Mouse (Mus musculus) midbrain, embryonic 12.5 days (tissue): Measurements from ENCODE around the gene Gemin4. TPM values are rescaled to one million over a fixed set of nuclear protein-coding genes. Genes with fewer than 3 reads are reported as not detected.
A peak's percentile ranks its signal among the peaks of the same experiment; 100 is the strongest.

Experiments
- ATAC-seq: fragments of 200-750 bp; cut with Nextera tagmentation; 2 replicates; pipeline ENCODE4 v1.8.0; 2017; ENCODE audit warnings: low read depth, moderate TSS enrichment, moderate library complexity; ENCODE audit not compliant: low FRiP score
- H3K27ac ChIP-seq: fragments of 300-500 bp; sonication (generic); replicated peaks from 2 replicates; pipeline ENCODE4 v1.5.1; 2016; ENCODE audit warnings: mild to moderate bottlenecking
- H3K27me3 ChIP-seq: fragments of 300-500 bp; sonication (generic); 2 replicates; pipeline ENCODE4 v1.6.1; 2016; ENCODE audit warnings: mild to moderate bottlenecking
- H3K36me3 ChIP-seq: fragments of 300-500 bp; sonication (generic); 2 replicates; pipeline ENCODE4 v1.6.1; 2016
- H3K4me1 ChIP-seq: fragments of 300-500 bp; sonication (generic); 2 replicates; pipeline ENCODE4 v1.6.1; 2016
- H3K4me2 ChIP-seq: fragments of 300-500 bp; sonication (generic); replicated peaks from 2 replicates; pipeline ENCODE4 v1.6.1; 2016; ENCODE audit warnings: mild to moderate bottlenecking, moderate library complexity
- H3K4me3 ChIP-seq: fragments of 300-500 bp; sonication (generic); 2 replicates; pipeline ENCODE4 v1.5.1; 2016; ENCODE audit warnings: mild to moderate bottlenecking
- H3K9ac ChIP-seq: fragments of 300-500 bp; sonication (generic); replicated peaks from 2 replicates; pipeline ENCODE4 v1.6.1; 2016; ENCODE audit warnings: mild to moderate bottlenecking, moderate library complexity
- H3K9me3 ChIP-seq: fragments of 300-500 bp; sonication (generic); 2 replicates; pipeline ENCODE4 v1.6.1; 2016; ENCODE audit warnings: mild to moderate bottlenecking
- WGBS: fragments of 180-500 bp; shearing (Covaris S2); methylation state at CpG from one replicate; pipeline ENCODE4 v1.1.7; 2016; 5-methylcytosine and 5-hydroxymethylcytosine counted together
- polyA plus RNA-seq: library from polyadenylated mRNA; unstranded; fragments of >200 nt; fragmentation: Nextera tagmentation; extraction: Ambion mirVana; gene quantifications from 2 replicates; pipeline ENCODE4 v1.2.1, GENCODE M21; 2016

Gene Gemin4
- polyA plus RNA-seq: 26.2 and 33.1 TPM in 2 replicates

DNA sequence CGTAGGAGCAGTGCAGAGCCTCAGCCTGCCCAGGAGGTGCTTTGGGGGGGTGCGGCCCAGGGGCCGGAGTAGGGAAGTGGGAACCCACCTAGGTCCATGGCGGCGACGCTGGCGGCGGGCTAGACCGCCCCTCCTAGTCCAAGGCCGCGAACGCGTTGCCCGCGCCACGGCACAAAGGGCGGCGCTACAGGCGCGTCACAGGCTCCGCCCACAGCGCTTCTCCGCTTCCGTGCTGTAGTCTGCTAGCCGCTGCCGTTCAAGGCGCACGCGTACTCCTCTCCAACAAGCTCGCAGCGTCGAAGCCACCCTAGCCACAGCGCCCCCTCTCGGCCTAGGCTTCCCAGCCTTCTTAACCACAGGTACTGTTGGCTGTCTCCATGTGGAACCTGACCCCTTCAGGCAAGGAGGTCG, at the start of gene Gemin4, which contains the start of gene Dbil5:
Gemin4 (minus strand) TSS at position 275 of the 411 bp plus-strand sequence.
Dbil5 (plus strand) TSS at position 219 of the 411 bp plus-strand sequence.
- WGBS: under 1% methylated on average over 35 of the region's 35 CpGs

GRCm38 (mm10) chr11:76262611-76263351, 45.3 kb upstream of the Gemin4 start:
- no peaks in the 10 kb centered on the region for H3K9me3 ChIP-seq
- peaks cover 63% of the 10 kb centered on the region for H3K4me1 ChIP-seq
- peak overlapping the region; percentile 81 for H3K27ac ChIP-seq
- ATAC-seq: peak; percentile 57
- no peak overlapping the region for H3K4me3 ChIP-seq
- H3K9ac ChIP-seq: peak overlapping the region; percentile 49; the same call in 1 of the 2 replicates
- H3K27me3 ChIP-seq: peaks cover 14% of the 10 kb centered on the region
- 4% methylated on average over 19 of the region's 19 CpGs for WGBS
- peaks cover 9% of the 10 kb centered on the region; the same call in 1 of the 2 replicates for H3K36me3 ChIP-seq
- H3K4me2 ChIP-seq: peak overlapping the region; percentile 40

More for the DNA sequence above, at the start of gene Gemin4, which contains the start of gene Dbil5:
- H3K9me3 ChIP-seq: no peaks in the 10 kb centered on the region
- peak within 1 kb of the TSS; percentile 82 for H3K9ac ChIP-seq
- H3K27ac ChIP-seq: peak within 1 kb of the TSS; percentile 81
- peaks cover 44% of the 10 kb centered on the region for H3K36me3 ChIP-seq
- no peaks in the 10 kb centered on the region for H3K27me3 ChIP-seq
- peak within 1 kb of the TSS; percentile 79 for H3K4me2 ChIP-seq
- H3K4me3 ChIP-seq: peak within 1 kb of the TSS; percentile 71
- H3K4me1 ChIP-seq: peaks cover 6% of the 10 kb centered on the region
- ATAC-seq: peak; percentile 97

DNA sequence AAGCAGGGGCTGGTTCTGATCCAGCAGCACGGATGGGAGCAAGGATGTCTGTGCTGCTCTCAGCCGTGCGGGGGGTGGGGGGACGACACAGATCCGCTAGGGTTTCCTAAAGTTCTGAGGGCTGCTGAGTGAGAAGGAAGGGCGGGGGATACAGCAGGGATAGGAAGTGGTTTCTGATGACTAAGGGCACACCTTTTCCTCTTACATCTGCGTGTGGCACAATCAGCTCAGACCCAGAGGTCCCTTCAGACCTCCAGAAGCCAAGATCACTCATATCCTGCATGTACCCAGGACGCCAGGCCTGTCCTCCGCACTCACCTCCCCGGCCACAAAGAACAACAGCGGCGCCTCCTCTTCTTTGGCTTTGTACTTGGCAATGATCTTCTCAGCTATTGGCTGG, 43.8 kb upstream of the Gemin4 start:
- Histone ChIP-seq H3K36me3 (peaks cover 16% of the 10 kb centered on the region; the same call in 1 of the 2 replicates), H3K9ac (no peak overlapping the region), H3K27me3 (peaks cover 12% of the 10 kb centered on the region), H3K4me2 (no peak overlapping the region), H3K4me1 (peaks cover 49% of the 10 kb centered on the region), H3K27ac (peak overlapping the region; percentile 81), H3K9me3 (no peaks in the 10 kb centered on the region), H3K4me3 (no peak overlapping the region)
- no peak for ATAC-seq
- WGBS: 68% methylated on average over 12 of the region's 12 CpGs

DNA sequence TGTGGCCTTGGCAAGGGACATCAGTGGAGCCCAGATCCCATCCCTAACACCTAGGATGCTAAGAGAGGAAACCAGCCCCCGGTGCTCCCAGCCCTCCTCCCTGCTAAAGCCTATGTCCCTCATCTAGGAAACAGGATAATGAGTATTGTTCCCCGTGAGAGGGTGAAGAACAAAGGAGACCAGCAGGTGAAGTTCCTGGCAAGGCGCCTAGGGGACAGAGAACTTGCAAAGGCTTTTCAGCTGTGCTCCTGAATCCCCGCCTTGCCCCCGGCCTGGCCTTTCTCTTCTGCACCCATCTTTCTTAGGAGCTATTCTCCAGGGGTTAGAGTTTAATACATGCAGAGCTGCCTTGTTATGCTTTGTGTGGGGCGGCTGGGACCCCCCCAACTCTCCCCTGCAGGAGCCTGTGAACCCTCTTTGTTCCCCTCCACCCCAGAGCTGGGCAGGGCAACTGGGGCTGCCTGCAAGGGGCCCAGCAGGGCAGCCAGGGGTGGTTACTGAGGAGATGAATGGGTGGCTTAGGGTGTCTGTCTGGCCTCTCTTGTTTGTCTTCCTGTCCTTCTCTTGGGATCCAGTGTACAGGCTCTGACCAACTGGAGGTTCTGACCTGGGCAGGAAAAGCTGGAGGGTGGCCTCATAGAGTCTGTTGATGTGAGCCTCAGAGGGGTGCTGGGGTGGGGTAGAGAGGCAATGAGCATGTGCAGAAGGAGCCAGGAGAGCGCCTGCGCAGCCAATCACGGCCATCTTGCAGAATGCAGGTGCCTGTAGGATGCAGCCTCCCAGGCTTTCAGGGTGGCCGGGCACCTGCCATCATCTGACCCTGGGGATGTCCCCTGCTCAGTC, 43.0 kb upstream of the Gemin4 start:
- peak overlapping the region; percentile 81 for H3K27ac ChIP-seq
- H3K4me2 ChIP-seq: peak overlapping the region; percentile 9; the same call in 1 of the 2 replicates
- no peak overlapping the region for H3K4me3 ChIP-seq
- H3K27me3 ChIP-seq: peaks cover 9% of the 10 kb centered on the region
- peak; percentile 27 for ATAC-seq
- peak overlapping the region; percentile 47 for H3K9ac ChIP-seq
- H3K9me3 ChIP-seq: no peaks in the 10 kb centered on the region
- H3K36me3 ChIP-seq: peaks cover 16% of the 10 kb centered on the region; the same call in 1 of the 2 replicates
- peaks cover 50% of the 10 kb centered on the region for H3K4me1 ChIP-seq
- WGBS: 31% methylated on average over 10 of the region's 10 CpGs

DNA sequence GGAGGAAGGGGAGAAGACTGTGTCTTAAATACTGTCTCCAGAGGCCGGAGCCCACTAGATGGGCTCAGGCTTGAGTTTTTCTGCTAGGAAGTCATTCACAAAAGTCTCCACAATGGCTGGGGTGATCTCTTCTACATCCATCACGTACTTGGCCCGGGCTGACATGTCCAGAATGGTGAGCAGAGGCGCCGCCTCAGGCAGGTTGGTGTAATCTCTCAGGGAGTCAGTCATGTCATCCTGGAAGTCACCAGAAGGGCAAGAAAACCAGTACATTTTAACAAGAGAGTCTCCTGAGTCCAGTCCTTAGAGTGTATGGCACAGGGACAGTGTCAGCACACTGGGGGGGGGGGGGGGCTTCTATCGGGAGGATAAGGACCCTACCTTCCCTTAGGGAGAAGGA, 41.0 kb upstream of the Gemin4 start:
- WGBS: 82% methylated on average over 5 of the region's 6 CpGs
- no peak overlapping the region for H3K4me3 ChIP-seq
- H3K9ac ChIP-seq: no peak overlapping the region
- no peaks in the 10 kb centered on the region for H3K9me3 ChIP-seq
- peaks cover 4% of the 10 kb centered on the region; the same call in 1 of the 2 replicates for H3K27me3 ChIP-seq
- no peak overlapping the region for H3K4me2 ChIP-seq
- H3K36me3 ChIP-seq: peaks cover 19% of the 10 kb centered on the region; the same call in 1 of the 2 replicates
- ATAC-seq: no peak
- peaks cover 53% of the 10 kb centered on the region for H3K4me1 ChIP-seq
- no peak overlapping the region for H3K27ac ChIP-seq

DNA sequence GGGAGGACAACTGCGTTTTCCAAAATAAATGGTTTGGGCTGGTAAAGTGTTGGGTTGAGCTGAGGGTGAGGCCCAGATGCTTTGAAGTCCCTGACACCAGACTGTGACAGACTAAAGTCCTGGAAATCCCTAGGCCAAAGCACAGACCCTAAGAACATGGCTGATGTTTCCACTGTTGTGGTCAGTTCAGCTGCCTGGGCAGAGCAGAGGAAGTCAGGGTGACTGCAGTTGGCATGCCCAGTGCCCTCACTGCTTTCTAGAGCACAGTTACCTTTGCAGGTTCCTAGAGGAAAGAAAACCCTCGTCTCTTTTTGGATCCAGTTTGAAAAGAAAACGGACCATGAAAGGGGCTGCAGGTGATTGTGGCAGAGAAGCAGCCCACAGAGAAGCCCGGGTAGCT, 39.9 kb upstream of the Gemin4 start:
- no peak overlapping the region for H3K9ac ChIP-seq
- no peaks in the 10 kb centered on the region for H3K9me3 ChIP-seq
- no peak overlapping the region for H3K4me2 ChIP-seq
- 83% methylated on average over 4 of the region's 4 CpGs for WGBS
- H3K4me1 ChIP-seq: peaks cover 46% of the 10 kb centered on the region
- no peak overlapping the region for H3K27ac ChIP-seq
- H3K36me3 ChIP-seq: peaks cover 19% of the 10 kb centered on the region; the same call in 1 of the 2 replicates
- H3K4me3 ChIP-seq: no peak overlapping the region
- H3K27me3 ChIP-seq: peaks cover 4% of the 10 kb centered on the region; the same call in 1 of the 2 replicates
- ATAC-seq: no peak

DNA sequence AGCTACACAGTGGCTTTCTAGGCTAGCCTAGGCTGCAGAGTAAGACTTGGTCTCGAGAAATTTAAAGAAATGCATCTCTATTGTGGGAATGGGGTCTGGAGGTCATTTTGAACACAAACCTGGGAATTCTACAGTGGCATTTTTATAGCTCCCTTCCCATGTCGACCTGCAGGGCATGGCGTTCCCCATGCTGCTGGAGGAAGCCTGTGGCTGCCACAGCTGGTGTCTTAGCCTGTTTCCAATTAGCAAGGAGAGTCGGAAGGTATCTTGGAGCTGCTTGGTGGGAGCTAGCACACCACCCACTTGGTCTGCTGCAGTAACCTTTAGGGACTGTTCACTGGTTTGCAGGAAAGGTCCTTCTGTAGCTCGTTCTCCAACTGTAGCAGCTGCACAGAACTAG, 38.7 kb upstream of the Gemin4 start:
- no peak overlapping the region for H3K4me2 ChIP-seq
- peaks cover 34% of the 10 kb centered on the region for H3K4me1 ChIP-seq
- H3K9me3 ChIP-seq: no peaks in the 10 kb centered on the region
- 58% methylated on average over 5 of the region's 5 CpGs for WGBS
- ATAC-seq: no peak
- H3K27ac ChIP-seq: 0 out of 2 replicates have a peak overlapping the region, but pooled peaks have one; percentile 1
- H3K4me3 ChIP-seq: no peak overlapping the region
- peaks cover 19% of the 10 kb centered on the region; the same call in 1 of the 2 replicates for H3K36me3 ChIP-seq
- H3K27me3 ChIP-seq: no peaks in the 10 kb centered on the region
- H3K9ac ChIP-seq: no peak overlapping the region

GRCm38 (mm10) chr11:76255431-76256001, 38.1 kb upstream of the Gemin4 start:
- no peak for ATAC-seq
- H3K4me3 ChIP-seq: no peak overlapping the region
- peak overlapping the region; percentile 1; the same call in 1 of the 2 replicates for H3K27ac ChIP-seq
- peaks cover 23% of the 10 kb centered on the region for H3K36me3 ChIP-seq
- no peak overlapping the region for H3K4me2 ChIP-seq
- peaks cover 27% of the 10 kb centered on the region for H3K4me1 ChIP-seq
- WGBS: 78% methylated on average over 4 of the region's 4 CpGs
- H3K9ac ChIP-seq: no peak overlapping the region
- H3K27me3 ChIP-seq: no peaks in the 10 kb centered on the region
- H3K9me3 ChIP-seq: no peaks in the 10 kb centered on the region

DNA sequence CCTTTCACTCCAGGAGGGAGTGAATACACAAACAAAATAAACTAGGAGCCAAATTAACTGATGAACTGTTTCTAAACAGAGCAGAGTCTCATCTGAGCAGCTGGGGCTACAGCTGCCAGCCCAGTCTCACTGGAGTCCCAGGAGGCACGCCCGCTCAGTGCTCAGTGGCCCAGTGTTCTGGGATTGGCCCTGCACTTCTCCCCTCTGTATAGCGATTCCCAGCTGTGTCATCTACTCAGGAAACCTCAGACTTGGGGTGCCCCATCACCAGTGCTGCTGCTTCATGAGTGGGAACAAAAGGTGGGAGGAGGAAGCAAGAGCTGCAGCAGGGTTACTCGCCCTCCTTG, 36.4 kb upstream of the Gemin4 start:
- ATAC-seq: no peak
- peaks cover 40% of the 10 kb centered on the region for H3K36me3 ChIP-seq
- no peaks in the 10 kb centered on the region for H3K9me3 ChIP-seq
- no peak overlapping the region for H3K9ac ChIP-seq
- peak overlapping the region; percentile 58; the same call in 1 of the 2 replicates for H3K27ac ChIP-seq
- 69% methylated on average over 4 of the region's 4 CpGs for WGBS
- H3K4me1 ChIP-seq: peaks cover 19% of the 10 kb centered on the region
- H3K4me2 ChIP-seq: no peak overlapping the region
- H3K4me3 ChIP-seq: no peak overlapping the region
- no peaks in the 10 kb centered on the region for H3K27me3 ChIP-seq

DNA sequence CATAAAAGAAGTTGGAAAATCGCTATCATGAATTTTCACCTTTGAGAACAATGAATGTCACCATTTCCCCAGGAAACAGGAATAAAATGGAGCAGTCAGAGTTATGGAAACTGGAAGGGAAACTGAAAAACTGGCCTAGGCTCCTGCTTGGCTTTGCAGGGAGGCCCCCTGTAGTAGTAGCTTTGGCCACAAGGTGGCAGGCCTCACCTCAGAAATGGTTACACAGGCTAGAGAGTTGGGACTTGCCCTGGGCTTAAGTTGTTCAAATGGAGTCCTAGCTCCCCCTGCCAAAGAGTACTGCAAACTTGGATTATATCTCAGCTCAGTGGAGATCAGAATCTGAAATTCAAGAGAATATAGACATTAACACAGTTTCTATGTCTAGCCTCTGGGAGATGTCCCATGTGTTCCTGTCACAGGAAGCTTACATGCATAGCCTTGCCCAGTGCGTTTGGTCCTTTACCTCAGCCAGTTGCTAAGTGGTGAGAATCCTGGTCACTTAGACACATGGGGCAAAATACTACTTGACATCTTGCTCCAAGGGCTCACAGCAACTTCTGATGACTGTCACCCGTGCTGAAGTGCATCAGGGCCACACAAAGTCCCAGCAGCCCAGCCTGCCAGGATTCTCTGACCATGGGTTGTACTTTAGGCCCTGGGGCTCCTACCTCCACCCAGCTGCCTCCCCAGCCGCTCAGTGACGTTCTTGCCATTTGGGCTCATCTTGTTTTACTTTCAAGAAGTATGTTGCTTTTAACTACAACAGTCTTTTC, 35.9 kb upstream of the Gemin4 start:
- ATAC-seq: peak; percentile 60
- no peak overlapping the region for H3K9ac ChIP-seq
- H3K4me2 ChIP-seq: no peak overlapping the region
- 0 out of 2 replicates have a peak overlapping the region, but pooled peaks have one; percentile 58 for H3K27ac ChIP-seq
- WGBS: 51% methylated on average over 5 of the region's 5 CpGs
- H3K9me3 ChIP-seq: no peaks in the 10 kb centered on the region
- peaks cover 41% of the 10 kb centered on the region for H3K36me3 ChIP-seq
- H3K27me3 ChIP-seq: no peaks in the 10 kb centered on the region
- H3K4me1 ChIP-seq: peaks cover 19% of the 10 kb centered on the region
- H3K4me3 ChIP-seq: no peak overlapping the region

GRCm38 (mm10) chr11:76252036-76252435, 34.6 kb upstream of the Gemin4 start:
- no peak overlapping the region for H3K27ac ChIP-seq
- ATAC-seq: no peak
- peaks cover 19% of the 10 kb centered on the region for H3K4me1 ChIP-seq
- peaks cover 32% of the 10 kb centered on the region for H3K36me3 ChIP-seq
- H3K4me2 ChIP-seq: no peak overlapping the region
- no peak overlapping the region for H3K4me3 ChIP-seq
- WGBS: 65% methylated on average over 3 of the region's 3 CpGs
- no peak overlapping the region for H3K9ac ChIP-seq
- H3K27me3 ChIP-seq: no peaks in the 10 kb centered on the region
- no peaks in the 10 kb centered on the region for H3K9me3 ChIP-seq
